Mouse (Mus musculus): ENCODE data around the gene Rbm47. TPM values are rescaled to one million over a fixed set of nuclear protein-coding genes. Genes with fewer than 3 reads are reported as not detected.

Gene Rbm47
- polyA plus RNA-seq, 1 experiment = not detected

DNA sequence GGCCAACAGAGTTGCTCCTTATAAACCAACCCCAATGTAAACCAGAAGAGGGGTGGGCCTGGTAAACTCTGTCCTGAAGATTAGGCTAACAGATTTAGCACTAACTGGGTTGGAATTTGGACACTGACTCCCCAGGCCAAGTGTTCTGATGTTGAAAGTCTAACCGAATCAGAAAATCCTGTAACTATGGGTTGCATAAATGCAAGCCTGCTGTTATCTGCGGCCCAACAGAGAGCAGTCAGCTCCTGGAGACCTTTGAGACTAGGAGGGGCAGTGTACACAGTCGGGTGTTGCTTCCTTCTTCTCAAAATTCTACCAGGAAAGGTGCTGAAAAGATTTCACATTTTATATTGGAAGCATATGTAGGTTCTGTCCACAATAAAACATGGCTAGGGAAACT lies 129.0 kb downstream of the Rbm47 start:
- no peak for TF ChIP-seq GATA1 (IDR thresholded peaks at IDR 0.05; ENCODE audit: low read length)

GRCm38 (mm10) chr5:66042651-66043340 lies 130.1 kb downstream of the Rbm47 start:
- TF ChIP-seq GATA1 (IDR thresholded peaks at IDR 0.05; ENCODE audit: low read length) = no peak

GRCm38 (mm10) chr5:66040744-66041279 lies 132.1 kb downstream of the Rbm47 start:
- no peak for TF ChIP-seq GATA1 (IDR thresholded peaks at IDR 0.05; ENCODE audit: low read length)

- TF ChIP-seq GATA1 (IDR thresholded peaks at IDR 0.05; ENCODE audit: low read length) = no peak
These were observed 133.1 kb downstream of the Rbm47 start for GRCm38 (mm10) chr5:66039813-66040212.

DNA sequence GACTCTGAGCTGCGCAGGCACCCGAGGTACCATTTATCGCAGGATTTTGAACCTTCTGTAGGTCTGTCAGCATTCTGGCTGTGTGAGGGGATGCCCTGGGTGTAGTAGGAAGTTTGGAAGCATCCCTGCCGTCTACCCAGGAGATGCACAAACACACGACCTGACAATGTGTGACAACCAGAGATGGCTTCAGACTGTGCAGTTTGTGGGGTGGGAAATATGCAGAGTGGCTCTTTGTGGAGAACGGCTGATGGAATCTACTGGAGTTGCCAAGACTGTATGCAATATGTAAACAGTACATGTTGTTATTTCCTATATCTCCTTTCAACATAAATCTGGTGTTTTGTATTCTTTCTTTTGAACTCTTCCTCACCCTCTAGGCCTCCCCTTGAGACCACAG lies 135.9 kb downstream of the Rbm47 start:
- no peak for TF ChIP-seq GATA1 (IDR thresholded peaks at IDR 0.05; ENCODE audit: low read length)

GRCm38 (mm10) chr5:66036440-66037054 lies 136.4 kb downstream of the Rbm47 start:
- TF ChIP-seq GATA1 (IDR thresholded peaks at IDR 0.05; ENCODE audit: low read length) = no peak

DNA sequence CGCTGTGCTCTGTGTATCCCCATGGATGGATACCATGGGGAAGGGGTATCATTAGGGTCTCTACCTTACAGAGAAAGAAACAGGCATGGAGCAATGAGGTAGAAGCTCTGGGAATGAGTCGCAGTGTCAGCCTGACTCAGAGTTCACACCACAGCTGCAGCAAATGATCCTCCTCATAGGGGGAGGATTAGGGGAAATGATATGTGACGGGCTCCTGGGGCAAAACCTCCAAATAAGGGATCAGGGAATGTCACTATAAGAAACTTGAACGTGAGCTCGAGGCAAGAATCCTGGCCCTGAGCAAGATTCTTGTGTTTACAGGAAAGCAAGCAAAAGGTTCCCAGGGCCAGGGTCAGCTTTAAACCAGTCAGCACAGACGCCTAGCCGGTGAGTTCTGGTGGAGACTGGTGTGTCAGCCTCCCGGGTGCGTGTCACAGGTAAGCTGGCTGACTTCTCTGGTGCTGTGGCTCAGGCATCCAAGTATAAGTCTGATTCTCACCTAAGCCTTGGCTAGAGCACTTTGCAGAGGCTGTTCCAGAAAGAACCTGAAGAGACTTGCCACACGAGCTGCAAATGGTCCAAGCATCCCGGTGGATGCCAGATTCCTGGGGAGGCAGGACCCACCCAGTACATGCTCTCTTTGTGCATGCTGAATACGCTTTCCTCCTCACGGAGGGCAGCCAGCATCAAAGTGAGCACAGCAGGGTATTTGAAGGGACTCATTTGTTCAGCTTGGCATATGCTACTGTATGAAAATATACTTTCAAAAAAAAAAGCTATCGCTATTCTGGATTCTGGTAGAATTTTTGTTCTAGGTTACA lies 138.3 kb downstream of the Rbm47 start:
- TF ChIP-seq GATA1 (IDR thresholded peaks at IDR 0.05; ENCODE audit: low read length) = no peak

DNA sequence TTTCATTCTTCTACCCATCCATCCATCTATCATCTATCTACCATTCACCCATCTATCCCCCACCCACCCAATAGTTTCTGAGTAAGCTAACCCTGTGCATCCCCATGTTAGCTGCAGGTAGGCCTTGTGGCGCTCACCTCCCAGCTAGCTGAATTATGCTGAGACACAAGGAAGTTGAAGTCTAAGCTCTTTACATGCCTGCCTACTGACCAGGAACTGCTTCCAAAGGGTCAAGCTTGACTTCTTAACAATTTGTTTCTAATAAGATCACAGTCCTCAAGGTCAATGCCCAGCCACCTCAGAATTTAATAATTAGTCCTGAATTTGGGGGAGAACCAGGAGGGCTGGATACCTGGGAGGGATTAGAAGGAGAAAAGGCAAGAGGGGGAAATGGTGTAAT lies 140.1 kb downstream of the Rbm47 start:
- TF ChIP-seq GATA1 (IDR thresholded peaks at IDR 0.05; ENCODE audit: low read length) = no peak

GRCm38 (mm10) chr5:66031699-66032098 lies 141.2 kb downstream of the Rbm47 start:
- TF ChIP-seq GATA1 (IDR thresholded peaks at IDR 0.05; ENCODE audit: low read length) = no peak

GRCm38 (mm10) chr5:66028232-66028631 lies 144.7 kb downstream of the Rbm47 start:
- TF ChIP-seq GATA1 (IDR thresholded peaks at IDR 0.05; ENCODE audit: low read length) = no peak

DNA sequence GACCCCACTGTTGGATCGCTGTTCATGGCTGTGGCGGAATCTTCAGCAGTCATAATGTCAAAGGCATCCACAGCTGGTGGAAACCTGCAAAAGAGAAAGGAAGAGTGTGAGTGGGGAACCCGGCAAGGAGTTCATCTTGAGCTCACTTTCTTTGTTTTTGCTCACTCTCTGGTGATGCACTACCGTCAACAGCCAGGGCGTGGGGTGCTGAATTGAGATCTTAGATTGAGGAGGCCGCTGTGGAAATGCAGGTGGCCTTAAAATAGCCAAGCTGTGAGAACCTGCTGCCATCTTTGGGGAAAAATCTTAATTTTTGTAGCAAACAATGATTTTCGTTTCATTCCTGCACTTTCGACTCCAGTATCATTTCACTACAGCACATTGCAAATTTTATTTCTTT lies 145.7 kb downstream of the Rbm47 start:
- TF ChIP-seq GATA1 (IDR thresholded peaks at IDR 0.05; ENCODE audit: low read length) = no peak

DNA sequence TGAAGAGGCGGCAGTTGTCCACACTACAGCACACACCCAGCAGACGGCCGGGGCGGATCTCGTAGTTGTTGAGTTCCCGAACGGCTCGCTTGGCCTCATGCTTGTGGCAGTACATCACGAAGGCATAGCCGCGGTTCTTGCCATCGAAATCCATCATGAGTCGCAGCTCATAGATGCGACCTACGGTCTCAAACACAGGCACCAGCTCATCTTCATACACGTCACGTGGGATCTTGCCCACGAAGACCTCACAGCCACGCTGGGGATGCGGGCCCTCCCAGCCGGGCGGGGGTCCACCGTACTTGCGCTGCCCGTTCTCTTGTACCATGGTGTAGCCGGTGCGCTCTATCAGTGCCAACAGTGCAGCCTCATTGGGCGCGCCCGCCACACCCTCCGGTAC lies 146.1 kb downstream of the Rbm47 start:
- no peak for TF ChIP-seq GATA1 (IDR thresholded peaks at IDR 0.05; ENCODE audit: low read length)

DNA sequence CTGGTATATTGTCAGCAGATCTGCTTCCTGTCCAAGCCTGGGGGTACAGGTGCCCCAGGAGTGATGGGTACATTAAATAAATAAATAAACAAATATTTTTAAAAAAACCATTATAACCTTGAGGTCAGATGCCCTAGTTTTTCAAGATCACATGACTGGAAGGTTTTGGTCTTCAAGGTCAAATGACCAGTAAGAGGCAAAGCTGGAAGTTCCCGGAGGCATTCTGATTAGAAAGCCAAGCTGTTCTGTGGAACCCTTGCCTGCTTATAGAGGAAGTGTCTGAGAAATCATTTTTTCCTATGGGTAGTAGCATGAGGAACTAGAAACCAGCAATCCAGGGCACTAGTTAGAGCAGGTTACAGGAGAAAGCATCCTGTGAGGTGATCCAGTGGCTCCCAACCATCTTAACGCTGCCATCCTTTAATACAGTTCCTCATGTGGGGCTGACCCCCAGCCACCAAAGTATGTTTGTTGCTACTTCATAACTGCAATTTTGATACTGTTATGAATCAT lies 157.4 kb downstream of the Rbm47 start:
- no peak for TF ChIP-seq GATA1 (IDR thresholded peaks at IDR 0.05; ENCODE audit: low read length)

DNA sequence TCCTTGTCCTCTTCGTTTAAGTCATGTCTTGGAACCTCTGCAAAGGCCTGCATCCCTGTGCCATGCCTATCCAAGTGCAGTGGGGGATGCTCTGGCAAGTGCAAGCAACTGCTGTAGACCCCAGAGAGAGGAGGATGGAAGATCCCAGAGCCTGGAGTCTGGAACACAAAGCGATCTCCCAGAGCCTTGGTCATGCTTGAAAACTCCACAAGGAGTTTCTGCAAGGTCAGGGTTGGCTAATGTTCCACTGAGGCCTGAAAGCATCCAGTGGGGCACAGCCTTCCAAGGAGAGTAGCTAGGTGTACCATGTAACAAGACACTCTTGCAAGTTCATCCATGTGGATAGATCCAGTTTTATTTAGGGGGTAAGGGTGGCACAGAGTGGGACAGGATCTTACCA lies 158.5 kb downstream of the Rbm47 start:
- no peak for TF ChIP-seq GATA1 (IDR thresholded peaks at IDR 0.05; ENCODE audit: low read length)

DNA sequence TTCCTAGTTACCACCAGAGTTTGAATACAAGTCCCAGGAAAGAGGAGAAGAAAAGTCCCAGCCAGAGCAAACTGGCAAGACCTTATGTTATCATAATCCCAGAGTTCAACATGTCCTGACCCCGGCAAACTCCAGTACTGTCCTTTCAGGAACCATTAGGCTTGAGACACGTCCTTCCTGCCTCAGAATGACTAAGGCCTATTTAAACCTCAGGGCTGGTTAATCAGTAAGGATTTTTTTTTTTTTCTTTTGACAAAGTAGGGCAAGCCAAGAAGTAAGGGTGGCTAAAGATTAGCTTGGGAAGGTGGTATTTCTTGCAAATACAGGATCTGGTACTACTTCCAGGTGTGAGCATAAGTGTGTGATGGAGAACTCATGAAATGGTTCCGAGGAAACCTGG lies 158.9 kb downstream of the Rbm47 start:
- TF ChIP-seq GATA1 (IDR thresholded peaks at IDR 0.05; ENCODE audit: low read length) = no peak
